Mouse (Mus musculus) forebrain, embryonic 11.5 days (tissue): ENCODE measurements at regions not wholly inside any gene's neighbourhood (a gene's known extent, or its start where the extent isn't known, plus 50 kb on each side); places are given as distances from the start of the nearest gene placed in this dataset.

Source experiments
- ATAC-seq: fragments of 200-750 bp; cut with Nextera tagmentation; replicated peaks from 2 replicates; pipeline ENCODE4 v1.8.0; 2017; ENCODE audit warnings: moderate TSS enrichment; ENCODE audit not compliant: low FRiP score
- DNase-seq: peaks from one replicate; pipeline ENCODE4 v3.0.0-alpha.2; 2017; ENCODE audit warnings: low spot score
- H3K27ac ChIP-seq: fragments of 300-500 bp; sonication (generic); 2 replicates; pipeline ENCODE4 v1.5.1; 2014; ENCODE audit warnings: low read depth, low read length
- H3K27me3 ChIP-seq: fragments of 300-500 bp; sonication (generic); 2 replicates; pipeline ENCODE4 v1.6.1; 2014; ENCODE audit warnings: mild to moderate bottlenecking, low read length, mixed read lengths; ENCODE audit not compliant: control insufficient read depth, insufficient read depth
- H3K36me3 ChIP-seq: fragments of 300-500 bp; sonication (generic); 2 replicates; pipeline ENCODE4 v1.6.1; 2014; ENCODE audit warnings: mild to moderate bottlenecking, low read length, moderate library complexity, mixed read lengths; ENCODE audit not compliant: control insufficient read depth, insufficient read depth
- H3K4me1 ChIP-seq: fragments of 300-500 bp; sonication (generic); replicated peaks from 2 replicates; pipeline ENCODE4 v1.6.1; 2014; ENCODE audit warnings: low read length, mixed read lengths; ENCODE audit not compliant: control insufficient read depth, insufficient read depth
- H3K4me2 ChIP-seq: fragments of 300-500 bp; sonication (generic); 2 replicates; pipeline ENCODE4 v1.6.1; 2014; ENCODE audit warnings: low read depth, mild to moderate bottlenecking, low read length, moderate library complexity, mixed read lengths; ENCODE audit not compliant: severe bottlenecking
- H3K4me3 ChIP-seq: fragments of 300-500 bp; sonication (generic); 2 replicates; pipeline ENCODE4 v1.5.1; 2014; ENCODE audit warnings: low read depth, low read length
- H3K9ac ChIP-seq: fragments of 300-500 bp; sonication (generic); 2 replicates; pipeline ENCODE4 v1.6.1; 2014; ENCODE audit warnings: low read length
- H3K9me3 ChIP-seq: fragments of 300-500 bp; sonication (generic); 2 replicates; pipeline ENCODE4 v1.6.1; 2016; ENCODE audit warnings: low read length, mixed read lengths; ENCODE audit not compliant: control insufficient read depth
- WGBS: fragments of 180-500 bp; shearing (Covaris S2); extraction: QIAGEN DNeasy Blood & Tissue Kit; methylation state at CpG from one replicate; pipeline ENCODE4 v1.1.7; 2014; 5-methylcytosine and 5-hydroxymethylcytosine counted together

GRCm38 (mm10) chr5:40282330-40282729, 527.1 kb upstream of the Hs3st1 start:
- Histone ChIP-seq H3K27ac (no peak overlapping the region), H3K36me3 (no peaks in the 10 kb centered on the region), H3K9ac (no peak overlapping the region), H3K4me2 (no peak overlapping the region), H3K4me1 (no peaks in the 10 kb centered on the region), H3K27me3 (no peaks in the 10 kb centered on the region), H3K9me3 (no peaks in the 10 kb centered on the region), H3K4me3 (no peak overlapping the region)
- 41% methylated on average over 2 of the region's 2 CpGs for WGBS
- DNase-seq (no peak), ATAC-seq (no peak)

- ATAC-seq (no peak), DNase-seq (no peak)
- Histone ChIP-seq H3K36me3 (no peaks in the 10 kb centered on the region), H3K4me2 (no peak overlapping the region), H3K4me3 (no peak overlapping the region), H3K4me1 (no peaks in the 10 kb centered on the region), H3K27me3 (no peaks in the 10 kb centered on the region), H3K27ac (no peak overlapping the region), H3K9ac (no peak overlapping the region), H3K9me3 (no peaks in the 10 kb centered on the region)
- WGBS: 76% methylated on average over 3 of the region's 3 CpGs
Observed at GRCm38 (mm10) chr5:40246664-40247063, 491.4 kb upstream of the Hs3st1 start.
